Mouse (Mus musculus): ENCODE results near the gene Fhit. TPM values are rescaled to one million over a fixed set of nuclear protein-coding genes. Genes with fewer than 3 reads are reported as not detected.

The Fhit gene
- total RNA-seq, 2 experiments from 2014 or later: 1.3 to 2.1 TPM

DNA sequence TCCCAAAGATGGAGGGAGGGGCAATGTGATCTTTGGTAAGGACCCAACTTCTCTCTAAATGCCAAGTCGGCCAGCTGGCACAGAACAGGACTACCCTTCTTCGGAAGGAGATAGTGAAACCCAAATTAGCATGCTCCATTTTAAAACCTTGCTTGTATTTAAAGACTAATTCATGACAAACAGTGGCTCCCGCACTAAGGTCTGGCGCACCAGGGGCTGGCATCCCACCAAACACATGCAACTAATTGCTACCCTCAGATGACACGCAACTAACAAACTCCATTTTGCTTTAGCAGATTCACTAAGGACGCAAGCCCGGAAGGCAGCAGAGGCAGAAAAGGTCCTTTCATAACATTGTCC lies 449.3 kb downstream of the Fhit start:
- DNase-seq: no peak
- intact Hi-C loops (cut with DNase I): no loop called here

DNA sequence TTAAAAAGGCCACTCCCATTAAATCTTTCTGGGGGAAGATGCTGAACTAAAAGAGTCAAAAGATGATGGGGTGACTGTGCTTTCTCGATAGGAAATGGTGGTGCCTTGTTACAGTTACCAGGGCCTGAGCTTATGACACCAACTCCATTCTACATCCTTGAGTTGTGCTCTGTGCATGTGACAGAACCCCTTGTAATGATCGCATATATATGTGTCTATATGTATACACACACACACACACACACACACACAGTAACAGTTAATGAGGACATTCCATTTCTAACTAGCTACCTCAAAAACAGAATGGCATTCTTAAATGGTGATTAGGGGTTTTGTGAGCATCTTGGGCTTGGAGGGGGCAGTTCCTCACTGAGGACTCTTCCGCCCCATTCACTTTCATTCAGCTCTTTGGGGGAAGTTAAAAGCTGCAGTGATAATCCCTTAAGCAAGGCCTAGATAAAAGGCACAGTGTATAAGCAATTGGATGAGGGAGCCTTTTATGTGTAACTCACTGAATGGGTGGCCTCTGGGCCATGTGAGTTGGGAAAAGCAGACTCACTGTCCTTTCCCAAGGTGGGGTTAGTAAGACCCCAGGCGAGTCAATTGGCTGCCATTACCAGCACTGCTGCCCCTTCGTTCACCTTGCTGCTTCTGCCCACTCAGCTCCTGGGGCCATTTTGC lies 449.9 kb downstream of the Fhit start:
- intact Hi-C loops (cut with DNase I): no loop called here
- no peak for DNase-seq

DNA sequence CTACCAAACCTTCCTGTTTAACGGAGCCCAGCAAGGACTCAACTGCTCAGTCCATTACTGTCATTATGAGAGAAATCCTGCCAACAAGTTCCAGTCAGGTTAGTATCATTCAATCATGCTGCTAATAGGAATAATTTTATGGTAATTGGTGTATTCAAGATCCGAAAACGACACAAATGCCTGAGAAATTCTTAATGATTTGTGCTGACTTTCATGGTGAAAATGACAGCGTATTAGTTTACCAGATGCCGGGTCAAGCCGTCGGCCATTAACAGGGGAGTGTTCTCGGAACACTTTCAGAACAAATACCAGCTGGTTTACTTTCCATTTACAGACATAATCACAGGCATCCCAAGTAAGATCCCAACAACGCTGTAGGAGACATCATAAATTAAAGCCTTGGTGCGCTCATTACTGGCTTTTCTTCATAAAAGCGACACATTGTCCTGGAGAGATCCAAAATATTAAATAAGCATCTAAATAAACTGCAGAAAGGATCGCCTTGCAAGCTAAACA lies 451.0 kb downstream of the Fhit start:
- intact Hi-C loops (cut with DNase I): no loop called here
- DNase-seq: no peak

DNA sequence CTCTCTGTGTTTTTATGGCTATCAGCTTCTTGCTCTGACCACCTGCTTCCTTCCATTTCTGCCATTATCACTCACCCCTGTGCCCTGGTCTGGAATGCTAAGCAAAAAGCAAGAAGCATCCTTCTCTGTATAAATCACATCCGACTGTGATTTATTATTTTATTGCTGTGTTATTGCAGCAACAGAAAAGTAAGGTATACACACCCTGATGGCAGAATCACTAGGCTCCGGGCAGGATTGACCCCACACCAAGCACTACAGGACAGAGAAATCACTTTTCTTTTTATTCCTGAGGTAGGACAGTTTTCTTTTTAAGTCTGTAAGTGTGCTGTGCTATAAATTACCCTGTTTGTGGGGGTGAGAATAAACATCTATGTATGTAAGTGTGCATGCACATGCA lies 460.1 kb downstream of the Fhit start:
- DNase-seq: no peak
- intact Hi-C loops (cut with DNase I): no loop called here

DNA sequence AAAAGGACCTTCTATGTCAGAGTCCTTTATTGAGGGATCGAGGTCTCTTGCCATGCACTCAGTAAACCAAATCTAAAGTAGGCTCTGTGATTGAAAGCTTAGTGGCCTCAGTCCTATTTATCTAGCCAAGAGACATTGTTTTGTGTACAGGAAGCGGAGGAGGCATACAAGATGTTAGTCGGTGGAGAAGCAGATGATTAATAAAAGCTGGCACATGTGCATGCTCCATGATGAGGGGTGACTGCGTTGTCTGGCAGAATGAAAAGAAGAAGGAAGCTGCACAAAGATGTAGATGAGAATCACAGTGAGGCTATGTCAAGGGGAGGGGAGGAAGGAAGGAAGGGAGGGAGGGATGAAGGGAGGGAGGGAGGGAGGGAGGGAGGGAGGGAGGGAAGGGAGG lies 481.8 kb downstream of the Fhit start:
- intact Hi-C loops (cut with DNase I): no loop called here
- no peak for DNase-seq

DNA sequence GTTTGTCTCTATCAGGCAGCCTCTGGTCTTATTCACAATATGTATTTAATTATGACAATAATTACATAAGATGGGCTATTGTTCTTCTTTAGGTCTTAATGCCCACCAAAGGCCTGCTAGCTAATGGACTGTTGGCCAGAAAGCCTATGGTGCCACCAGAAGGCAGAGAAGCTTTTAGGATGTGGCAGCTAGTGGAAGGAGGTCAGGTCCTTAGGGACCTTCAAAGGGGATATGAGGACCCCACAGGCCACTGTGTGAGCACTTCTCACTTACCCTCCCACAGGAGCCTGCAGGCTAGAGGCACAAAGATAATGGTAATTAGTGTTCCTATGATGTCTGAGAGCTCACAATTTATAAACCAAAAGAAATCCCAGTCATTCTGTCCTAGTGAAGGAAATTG lies 482.2 kb downstream of the Fhit start:
- DNase-seq: no peak
- intact Hi-C loops (cut with DNase I): no loop called here

DNA sequence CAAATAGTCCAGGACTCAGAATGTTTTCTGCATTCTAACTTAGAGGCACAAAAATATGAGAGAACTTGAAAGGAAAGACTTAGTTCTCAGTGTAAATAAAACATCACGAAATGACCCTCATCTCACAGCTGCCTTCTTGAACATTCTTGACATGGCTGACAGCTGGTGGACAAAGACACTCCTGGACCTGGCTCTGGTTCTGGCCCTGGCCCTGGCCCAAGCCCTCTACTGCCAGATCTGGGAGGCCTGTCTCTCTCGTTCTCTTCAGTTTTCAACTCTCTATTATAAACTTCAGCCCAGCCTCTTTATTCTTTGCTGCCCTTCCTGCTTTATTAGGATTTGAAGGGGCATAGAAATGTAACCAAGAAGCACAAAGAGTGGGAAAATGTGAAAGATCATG lies 484.2 kb downstream of the Fhit start:
- peak; percentile 14 to 42 for DNase-seq
- intact Hi-C loops (cut with DNase I): no loop called here

DNA sequence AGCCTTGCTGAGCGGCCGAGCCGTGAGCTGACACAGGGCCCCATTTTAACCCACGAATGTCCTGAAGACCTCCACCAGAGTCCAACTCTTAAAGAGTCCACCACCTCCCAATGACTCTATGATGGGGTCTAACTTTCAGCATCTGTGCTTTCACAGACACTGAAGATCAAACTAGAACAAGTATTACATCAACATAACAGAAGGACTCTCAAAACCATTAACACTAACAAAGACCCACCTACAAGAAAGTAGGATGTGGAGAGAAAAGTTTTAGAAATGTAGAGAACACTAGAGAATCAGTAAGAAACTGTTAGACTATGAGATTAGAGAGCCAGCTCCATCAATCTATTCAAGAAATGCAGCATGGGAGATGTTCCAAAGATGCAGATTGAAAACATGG lies 501.6 kb downstream of the Fhit start:
- intact Hi-C loops (cut with DNase I): no loop called here
- DNase-seq: no peak

DNA sequence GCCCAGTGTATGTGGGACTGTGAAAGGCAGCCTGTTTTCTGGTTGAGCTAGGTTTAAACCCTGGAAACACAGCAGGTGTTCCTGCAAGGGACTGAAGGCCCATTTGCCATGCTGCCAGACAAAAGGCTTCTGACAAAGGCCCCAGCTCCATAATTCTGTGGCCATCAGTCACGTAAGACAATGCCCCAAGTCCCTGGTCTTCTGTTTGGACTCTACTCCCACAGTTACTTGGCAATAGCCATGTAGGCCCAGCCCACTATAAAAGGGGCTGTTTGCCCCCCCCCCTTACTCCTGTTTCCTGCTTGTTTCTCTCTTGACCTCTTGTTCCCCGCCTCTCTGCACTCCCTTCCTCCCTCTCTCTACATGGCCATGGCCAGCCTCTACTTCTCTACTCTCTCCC lies 502.5 kb downstream of the Fhit start:
- intact Hi-C loops (cut with DNase I): no loop called here

DNA sequence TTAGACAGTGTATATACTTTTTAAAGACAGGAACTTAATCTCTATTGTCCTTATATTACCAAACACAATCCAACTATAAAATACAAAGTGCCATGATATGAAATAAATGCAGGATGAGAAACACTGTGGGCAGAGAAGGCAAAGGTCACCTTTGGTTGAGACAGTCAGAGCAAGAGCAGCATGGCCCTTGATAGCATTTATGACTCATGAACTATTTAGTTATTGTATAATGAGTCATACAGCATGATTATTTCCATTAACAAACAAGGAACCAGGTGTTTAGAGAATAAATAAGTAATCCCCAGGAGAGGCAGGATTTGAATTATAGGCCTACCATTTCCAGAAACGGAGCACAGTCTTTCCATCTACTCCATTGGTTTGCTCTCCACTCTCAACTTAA lies 503.6 kb downstream of the Fhit start:
- DNase-seq: no peak
- intact Hi-C loops (cut with DNase I): no loop called here

More for the DNA sequence above, 502.5 kb downstream of the Fhit start:
- DNase-seq: no peak

DNA sequence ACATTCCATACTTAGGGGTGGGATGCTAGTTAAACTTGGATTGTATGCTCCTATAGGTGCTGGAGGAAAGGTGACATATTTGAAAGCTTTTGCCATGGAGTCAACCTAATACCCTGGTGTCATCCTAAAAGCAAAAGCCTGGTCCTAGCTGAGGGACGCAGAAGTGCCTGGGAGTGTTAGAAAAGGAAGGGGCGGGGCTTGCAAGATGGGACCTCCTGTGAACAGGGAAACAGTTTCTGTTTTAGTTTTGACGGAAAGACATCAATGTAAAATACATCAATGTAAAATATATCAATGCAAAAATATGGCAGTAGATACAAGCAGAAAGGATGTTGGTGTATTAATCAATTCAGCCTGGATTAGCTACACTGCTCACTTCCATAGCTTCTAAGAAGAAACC lies 504.5 kb downstream of the Fhit start:
- intact Hi-C loops (cut with DNase I): no loop called here

DNA sequence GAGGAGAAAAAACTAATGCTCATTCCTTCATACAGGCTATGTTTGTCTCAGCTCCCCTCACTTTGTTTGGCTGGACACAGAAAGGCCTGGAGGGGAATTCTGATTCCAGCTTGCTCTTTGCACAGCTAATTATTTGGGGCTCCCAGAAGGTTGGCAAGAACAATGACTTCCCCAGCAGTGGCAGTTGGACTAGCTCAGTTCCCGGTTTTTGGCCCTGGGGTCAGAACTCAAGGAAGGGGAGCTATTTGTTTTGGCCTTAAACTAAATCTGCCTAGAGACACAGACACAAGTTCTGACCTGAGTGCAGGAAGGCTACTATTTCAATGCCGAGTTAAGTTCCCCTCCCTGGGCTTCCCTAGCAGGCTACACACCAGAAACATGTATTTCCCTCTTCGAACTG lies 506.0 kb downstream of the Fhit start:
- peak in 1 of 2 experiments; percentile 7 for DNase-seq
- intact Hi-C loops (cut with DNase I): no loop called here

More for the DNA sequence above, 504.5 kb downstream of the Fhit start:
- DNase-seq: no peak

DNA sequence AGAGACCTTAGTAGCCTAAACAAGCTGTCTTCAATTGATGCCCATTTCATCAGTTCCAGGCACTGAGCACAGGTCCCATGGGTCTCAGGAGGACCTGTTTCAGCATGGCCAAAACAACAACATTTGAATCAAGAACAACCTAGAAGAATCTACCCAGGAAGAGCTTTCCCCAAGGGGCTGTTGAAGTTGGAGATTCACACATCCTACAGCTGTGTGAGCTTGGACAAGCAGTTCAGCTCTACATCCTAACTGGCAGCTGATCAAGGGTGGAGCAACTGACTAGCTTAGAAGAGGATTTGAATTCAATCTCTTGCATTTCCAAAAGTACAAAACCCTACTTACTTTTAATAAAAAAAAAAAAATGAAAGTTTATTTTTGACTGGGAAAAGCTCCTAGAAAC lies 514.0 kb downstream of the Fhit start:
- DNase-seq: peak in 1 of 2 experiments; percentile 47
- intact Hi-C loops (cut with DNase I): no loop called here

DNA sequence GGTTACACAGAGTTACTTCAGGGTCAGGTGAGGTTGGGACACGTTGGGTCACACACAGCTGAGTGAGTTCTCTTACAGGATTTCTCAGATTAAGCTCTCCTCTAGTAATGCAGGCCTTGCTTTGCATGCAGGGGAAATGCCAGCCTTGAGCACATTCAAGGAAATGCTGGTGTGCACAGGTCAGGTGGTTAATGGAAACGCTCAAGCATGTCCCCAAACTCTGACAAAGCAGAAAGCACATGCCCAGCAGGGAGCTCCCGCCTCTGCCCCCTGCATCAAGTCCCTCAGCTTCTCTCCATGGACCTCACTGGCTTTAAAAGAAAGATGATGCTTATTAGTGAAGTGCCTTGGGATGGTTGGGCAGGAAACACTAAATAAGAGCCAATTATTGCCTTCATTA lies 530.1 kb downstream of the Fhit start:
- no peak for DNase-seq
- intact Hi-C loops (cut with DNase I): no loop called here

DNA sequence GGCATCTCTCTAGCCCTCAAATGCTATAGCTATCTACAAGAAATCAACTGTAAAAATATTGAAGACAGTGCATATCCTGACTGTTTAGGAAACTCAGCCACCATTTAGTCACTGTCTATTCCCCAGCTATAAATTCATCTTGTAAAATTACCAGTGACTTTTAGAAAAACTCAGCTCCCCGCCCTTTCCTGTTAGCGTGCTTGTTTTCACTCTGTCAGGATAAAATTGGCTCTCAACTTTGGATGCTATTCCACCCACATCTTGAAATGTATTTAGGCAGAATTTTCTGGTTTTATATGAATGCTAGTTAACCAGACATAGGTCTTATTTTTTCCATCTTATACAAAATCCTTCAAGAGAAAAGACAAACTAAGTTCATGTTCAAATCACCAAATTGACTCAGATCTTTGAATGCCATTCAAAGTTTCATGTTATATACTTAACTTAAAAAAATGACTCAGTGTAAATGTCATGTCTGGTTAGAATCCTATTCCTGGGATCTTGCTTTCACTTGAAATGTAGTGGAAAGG lies 530.9 kb downstream of the Fhit start:
- intact Hi-C loops (cut with DNase I): no loop called here
- DNase-seq: no peak

DNA sequence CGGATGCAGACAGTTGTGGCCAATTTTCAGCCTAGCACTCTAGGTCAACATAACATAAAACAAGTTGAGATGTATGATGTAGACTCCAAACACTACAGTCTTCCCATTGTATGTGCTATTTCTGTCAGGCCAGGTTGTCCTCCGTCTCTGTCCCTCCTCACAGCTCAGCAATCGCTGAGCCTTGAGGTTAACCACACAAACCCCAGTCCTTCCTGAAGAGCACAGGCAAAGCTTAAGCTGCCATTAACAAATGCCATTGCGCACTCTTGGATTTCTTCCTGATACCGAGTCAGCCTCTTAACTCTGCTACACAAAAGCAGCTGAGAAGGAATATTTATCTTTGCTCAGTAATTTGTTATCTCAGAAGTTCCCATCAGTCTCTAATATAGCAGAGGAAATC lies 568.4 kb downstream of the Fhit start:
- DNase-seq: no peak
- intact Hi-C loops (cut with DNase I): no loop called here

DNA sequence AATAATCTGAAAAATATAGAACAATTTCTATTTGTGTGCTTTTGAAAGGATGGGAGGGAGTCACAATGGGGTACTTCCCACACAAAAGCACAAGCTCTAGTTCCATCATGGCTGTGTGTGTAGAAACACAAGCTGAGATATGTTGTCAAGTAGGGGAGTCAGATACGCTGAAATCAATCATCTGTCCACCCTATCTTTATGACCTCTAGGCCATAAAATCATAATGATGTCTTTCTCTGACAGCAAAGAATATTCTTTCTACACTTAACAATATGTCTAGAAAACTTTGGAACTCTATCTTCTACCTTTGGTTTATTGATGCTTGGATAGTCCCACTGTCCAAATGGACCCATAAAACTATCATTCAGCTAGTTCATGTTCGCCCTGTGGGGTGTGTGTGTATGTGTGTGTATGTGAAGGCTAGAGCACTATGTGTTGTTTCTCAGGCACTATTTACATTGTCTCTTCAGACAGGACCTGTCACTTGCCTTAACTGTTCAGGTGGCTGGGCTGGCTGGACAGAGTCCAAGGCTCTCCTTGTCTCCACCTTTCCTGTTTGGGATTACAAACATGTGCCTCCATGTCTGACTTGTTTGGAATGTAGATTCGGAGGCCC lies 592.8 kb downstream of the Fhit start:
- DNase-seq: no peak
- intact Hi-C loops (cut with DNase I): no loop called here

DNA sequence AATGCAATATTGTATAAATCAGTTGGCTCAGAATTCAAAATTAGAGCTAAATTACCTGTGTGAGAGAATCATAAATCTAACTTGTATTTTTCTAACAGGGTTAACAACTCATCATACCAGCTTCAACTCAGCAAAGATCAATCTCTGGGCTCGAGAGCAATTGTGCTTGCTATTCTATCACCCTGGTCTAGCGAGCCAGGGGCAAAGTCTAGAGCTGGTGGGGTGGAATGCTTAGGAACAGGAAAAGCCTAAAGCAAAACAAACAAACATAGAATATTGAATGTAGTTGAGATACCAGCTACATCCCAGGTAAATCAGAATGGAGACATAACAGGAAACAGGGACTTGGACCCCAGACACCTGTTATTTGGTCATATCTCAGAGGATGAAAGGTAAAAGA lies 594.1 kb downstream of the Fhit start:
- intact Hi-C loops (cut with DNase I): no loop called here
- DNase-seq: no peak

DNA sequence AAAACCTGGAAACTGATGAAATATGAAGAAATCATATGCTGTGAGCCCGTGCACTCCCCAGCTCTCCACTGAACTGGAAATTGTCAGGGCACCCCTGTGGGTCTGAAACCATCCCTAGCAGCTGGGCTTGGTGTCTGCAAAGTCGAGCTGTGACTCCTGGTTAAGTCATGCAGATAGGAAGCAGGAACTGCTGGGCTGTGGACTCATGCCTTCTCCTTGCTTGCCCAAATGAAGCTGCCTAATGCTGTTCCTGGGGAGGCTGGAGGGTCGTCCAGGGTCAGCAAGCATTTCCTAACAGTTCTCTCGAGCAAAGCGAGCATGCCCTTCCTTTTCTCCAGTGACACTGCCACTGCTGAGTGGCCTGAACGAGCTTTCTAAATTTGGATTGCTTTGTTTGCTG lies 607.1 kb downstream of the Fhit start:
- DNase-seq: no peak
- intact Hi-C loops (cut with DNase I): no loop called here

DNA sequence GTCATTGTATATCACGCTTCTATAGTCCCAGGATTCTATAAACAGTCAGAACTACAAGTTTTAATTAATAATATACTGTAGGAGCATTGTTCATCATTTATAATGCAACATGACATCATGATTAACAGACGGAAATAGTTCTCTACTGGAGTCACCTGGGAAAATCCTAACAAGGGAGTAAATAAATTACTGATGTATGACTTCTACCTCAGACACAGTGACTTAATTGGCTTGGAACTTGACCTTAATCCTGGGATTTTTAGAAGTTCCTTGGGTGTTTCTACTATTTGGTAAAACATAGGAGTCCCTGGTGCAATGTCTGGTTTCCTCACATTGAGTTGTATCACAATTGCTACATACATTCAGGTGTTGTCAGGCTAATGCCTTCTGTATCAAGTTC lies 613.2 kb downstream of the Fhit start:
- intact Hi-C loops (cut with DNase I): no loop called here
- no peak for DNase-seq

DNA sequence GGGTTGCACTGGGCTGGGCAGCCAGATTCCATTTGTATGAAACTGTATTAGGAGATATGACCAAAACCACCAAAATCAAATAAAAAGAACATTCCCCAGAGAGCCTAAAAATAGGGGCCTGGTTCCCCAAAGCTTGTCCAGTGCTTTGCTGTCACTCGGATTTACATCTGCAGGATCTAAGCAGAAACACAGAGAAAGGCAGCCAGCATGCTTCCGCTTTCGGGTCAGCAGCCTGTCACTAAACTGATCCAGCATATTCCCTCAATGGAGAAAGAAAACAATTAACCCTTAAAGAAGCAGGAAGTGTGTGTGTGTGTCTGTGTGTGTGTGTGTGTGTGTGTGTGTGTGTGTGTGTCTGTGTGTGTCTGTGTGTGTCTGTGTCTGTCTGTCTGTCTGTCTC lies 615.9 kb downstream of the Fhit start:
- intact Hi-C loops (cut with DNase I): no loop called here
- DNase-seq: no peak

DNA sequence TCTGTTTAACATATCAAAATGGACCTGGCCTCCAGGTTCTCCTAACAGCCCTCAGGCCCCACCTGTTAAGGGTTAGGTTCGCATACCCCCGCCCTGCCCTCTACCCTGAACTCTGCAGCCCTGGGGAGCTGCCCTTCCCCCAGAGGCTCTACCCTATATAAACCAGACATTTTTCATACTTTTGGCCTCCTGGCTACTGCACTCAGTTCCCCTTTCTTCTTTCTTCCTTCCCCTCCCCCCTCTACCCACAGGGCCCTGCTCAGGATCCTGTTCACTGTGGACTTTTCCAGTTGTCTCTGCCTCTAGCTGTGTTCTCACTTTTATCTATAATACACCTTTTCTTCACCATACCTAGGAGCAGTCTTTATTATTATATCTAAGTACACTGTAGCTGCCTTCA lies 627.0 kb downstream of the Fhit start:
- intact Hi-C loops (cut with DNase I): no loop called here
- DNase-seq: no peak
